Mouse (Mus musculus) brain, embryonic 14.5 days (tissue): ENCODE data around the gene Txn2.

Experiments used
- CTCF ChIP-seq: fragments of 200-500 bp; IDR thresholded peaks from 2 replicates; pipeline ENCODE4 v1.5.1; 2012; ENCODE audit warnings: inconsistent platforms, mild to moderate bottlenecking, moderate library complexity, borderline replicate concordance; ENCODE audit not compliant: insufficient read depth, insufficient read length; ENCODE audit errors: extremely low read depth
- POLR2A ChIP-seq: fragments of 200-500 bp; IDR thresholded peaks from 2 replicates; pipeline ENCODE4 v1.6.1; 2012; ENCODE audit warnings: mild to moderate bottlenecking, inconsistent platforms, borderline replicate concordance; ENCODE audit not compliant: poor library complexity, insufficient read depth, insufficient read length, severe bottlenecking; ENCODE audit errors: extremely low read depth

DNA sequence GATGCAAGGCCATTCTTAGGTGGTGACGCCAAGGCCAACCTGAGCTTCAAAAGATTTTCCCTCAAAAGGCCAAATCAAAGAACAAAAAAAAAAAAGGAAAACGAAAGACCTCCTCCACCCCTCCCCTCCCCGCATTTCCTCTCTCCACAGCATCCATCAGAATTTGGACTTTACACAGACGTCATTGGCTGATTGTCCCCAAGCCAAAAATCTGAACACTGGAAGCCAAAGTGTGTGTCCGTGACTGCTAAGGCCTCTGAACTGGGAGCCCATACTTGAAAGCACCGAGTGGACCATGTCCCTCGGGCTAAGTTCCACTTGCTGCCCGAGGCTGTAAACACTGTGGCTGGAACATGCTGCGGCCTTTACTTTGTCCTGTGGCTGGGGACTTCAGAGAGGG, 6.1 kb downstream of the Txn2 start:
- TF ChIP-seq POLR2A (no peak), CTCF (no peak)
